Mouse (Mus musculus): ENCODE results near the gene Adcy7.

The Adcy7 gene

GRCm38 (mm10) chr8:88339887-88340695, 67.9 kb downstream of the Adcy7 start:
- DNase-seq = no peak

GRCm38 (mm10) chr8:88342026-88342425, 69.8 kb downstream of the Adcy7 start:
- DNase-seq = no peak

GRCm38 (mm10) chr8:88349046-88349445, 76.8 kb downstream of the Adcy7 start:
- DNase-seq = no peak

- no peak for DNase-seq
Observed at GRCm38 (mm10) chr8:88357226-88357933, 85.2 kb downstream of the Adcy7 start.

GRCm38 (mm10) chr8:88357946-88358345, 85.7 kb downstream of the Adcy7 start:
- DNase-seq = no peak

- no peak for DNase-seq
Observed at GRCm38 (mm10) chr8:88359959-88360358, 87.8 kb downstream of the Adcy7 start.

- peak; percentile 25 for DNase-seq
Observed at GRCm38 (mm10) chr8:88361044-88361707, 89.0 kb downstream of the Adcy7 start.

GRCm38 (mm10) chr8:88361708-88362428, 89.7 kb downstream of the Adcy7 start, which contains the start of gene Brd7:
Gene Brd7, minus strand, starts transcription at chr8:88362194.
- DNase-seq = peak; percentile 76

GRCm38 (mm10) chr8:88362446-88363150, 90.4 kb downstream of the Adcy7 start:
- peak; percentile 64 for DNase-seq

GRCm38 (mm10) chr8:88369221-88369620, 97.0 kb downstream of the Adcy7 start:
- DNase-seq = no peak

GRCm38 (mm10) chr8:88369805-88370204, 97.6 kb downstream of the Adcy7 start:
- DNase-seq = no peak

GRCm38 (mm10) chr8:88371522-88371921, 99.3 kb downstream of the Adcy7 start:
- no peak for DNase-seq

- DNase-seq = peak; percentile 31
Observed at GRCm38 (mm10) chr8:88376836-88377582, 104.8 kb downstream of the Adcy7 start.

Measured in cerebellum, adult 11-12 months (tissue).